Mouse (Mus musculus) lung, adult 2 months (tissue): ENCODE results near the gene Sphkap.

Experiments
- CTCF ChIP-seq: fragments of 200-500 bp; IDR thresholded peaks from 2 replicates; pipeline ENCODE4 v1.5.1; 2011; ENCODE audit warnings: mild to moderate bottlenecking, low read length, control low read depth; ENCODE audit not compliant: insufficient read depth
- POLR2A ChIP-seq: fragments of 200-500 bp; IDR thresholded peaks from 2 replicates; pipeline ENCODE4 v1.6.1; 2011; ENCODE audit warnings: low read depth, mild to moderate bottlenecking, control low read depth, low read length, borderline replicate concordance; ENCODE audit errors: extremely low read depth

- TF ChIP-seq POLR2A: no peak
- no peak for TF ChIP-seq CTCF
Observed at GRCm38 (mm10) chr1:83429866-83430265, 21.9 kb upstream of the Sphkap start.
